Mouse (Mus musculus): ENCODE measurements around the gene Fam178b. TPM values are rescaled to one million over a fixed set of nuclear protein-coding genes. Genes with fewer than 3 reads are reported as not detected.

Gene Fam178b
- total RNA-seq, 2 experiments from 2014 or later: 0.40 TPM; not detected in 1

DNA sequence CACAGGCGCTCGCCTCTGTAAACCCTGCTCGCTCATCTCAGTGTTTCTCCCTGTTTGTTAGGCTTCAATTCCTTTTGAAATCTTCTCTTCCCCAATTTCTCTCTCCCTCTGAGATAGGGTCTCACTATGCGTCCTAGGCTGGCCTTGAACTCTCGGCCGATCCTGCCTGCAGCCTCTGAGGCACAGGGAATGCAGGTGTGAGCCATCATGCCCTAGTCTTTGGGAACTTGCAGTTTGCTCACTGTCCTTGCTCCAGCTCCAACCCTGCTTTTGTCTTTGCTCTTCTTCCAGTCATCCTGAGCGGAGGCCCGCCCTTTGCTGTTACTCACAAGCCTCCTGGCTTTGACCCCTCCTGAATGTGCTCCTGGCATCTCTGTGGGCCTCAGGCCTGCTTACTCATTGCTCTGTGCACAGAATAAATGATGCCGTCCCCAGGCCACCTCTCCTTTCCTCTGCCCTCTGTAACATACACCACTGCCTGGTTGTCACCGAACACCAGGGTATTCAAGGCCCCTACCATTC is 69.5 kb downstream of the Fam178b start:
- intact Hi-C loops (cut with DNase I): no loop called here
- no peak for TF ChIP-seq CTCF (IDR thresholded peaks at IDR 0.05)
- no peak overlapping the region for H3K27ac ChIP-seq
- H3K4me3 ChIP-seq: no peak overlapping the region
- no peak for DNase-seq (ENCODE audit: extremely low spot score in 1 of 2, low spot score in 2 of 2)

DNA sequence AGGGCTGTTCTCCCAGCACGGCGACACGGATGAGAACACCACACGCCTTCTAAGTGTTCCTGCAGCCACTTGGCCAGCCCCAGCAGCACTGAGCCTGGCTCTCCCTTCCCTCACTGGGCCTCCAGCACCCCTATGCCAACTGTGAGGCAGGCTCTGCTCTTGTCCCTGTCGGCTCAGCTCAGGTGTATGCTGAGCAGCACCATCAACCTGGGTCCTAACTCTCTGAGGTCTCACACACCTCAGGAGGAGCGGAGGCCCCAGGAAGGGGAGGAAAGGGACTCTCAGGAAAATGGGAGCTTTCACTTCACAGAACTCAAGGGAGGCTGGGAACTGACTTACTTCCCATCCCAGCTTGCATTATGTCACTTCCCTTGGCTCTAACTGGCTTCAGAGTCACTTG is 70.6 kb downstream of the Fam178b start:
- H3K4me3 ChIP-seq: no peak overlapping the region
- no peak for DNase-seq (ENCODE audit: extremely low spot score in 1 of 2, low spot score in 2 of 2)
- TF ChIP-seq CTCF (IDR thresholded peaks at IDR 0.05): no peak
- no peak overlapping the region for H3K27ac ChIP-seq
- intact Hi-C loops (cut with DNase I): no loop called here

DNA sequence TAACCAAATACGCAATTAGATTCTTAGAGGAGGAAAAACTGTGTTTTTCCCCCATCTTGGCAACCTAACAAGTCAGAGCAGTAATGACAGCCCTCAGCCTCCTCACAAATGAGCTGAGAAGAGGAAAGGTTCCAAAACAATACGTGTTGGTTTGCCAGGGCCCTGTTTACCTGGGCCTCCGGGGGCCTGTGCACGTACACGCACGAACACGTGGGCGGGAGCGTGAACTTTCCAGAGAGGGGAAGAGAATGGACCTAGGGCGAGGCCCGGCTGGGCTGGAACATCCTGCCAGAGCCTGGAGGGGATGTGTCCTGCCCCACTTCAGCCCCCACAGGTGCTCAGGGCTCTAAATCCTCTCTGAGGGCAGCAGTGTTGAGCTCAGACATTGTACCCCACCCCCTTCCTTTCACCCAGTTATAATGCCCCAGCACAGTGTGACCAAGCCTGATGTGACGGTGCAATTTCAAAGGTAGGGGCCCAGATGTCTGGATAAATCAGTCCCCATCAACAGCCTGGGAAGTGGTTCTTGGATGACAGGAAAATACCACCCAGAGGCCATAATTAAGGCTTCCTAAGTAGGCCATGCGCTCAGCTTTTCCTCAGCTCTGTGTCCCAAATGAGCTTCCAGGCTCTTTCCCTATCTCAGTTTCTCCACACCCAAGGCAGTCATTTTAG is 71.4 kb downstream of the Fam178b start:
- intact Hi-C loops (cut with DNase I): no loop called here

DNA sequence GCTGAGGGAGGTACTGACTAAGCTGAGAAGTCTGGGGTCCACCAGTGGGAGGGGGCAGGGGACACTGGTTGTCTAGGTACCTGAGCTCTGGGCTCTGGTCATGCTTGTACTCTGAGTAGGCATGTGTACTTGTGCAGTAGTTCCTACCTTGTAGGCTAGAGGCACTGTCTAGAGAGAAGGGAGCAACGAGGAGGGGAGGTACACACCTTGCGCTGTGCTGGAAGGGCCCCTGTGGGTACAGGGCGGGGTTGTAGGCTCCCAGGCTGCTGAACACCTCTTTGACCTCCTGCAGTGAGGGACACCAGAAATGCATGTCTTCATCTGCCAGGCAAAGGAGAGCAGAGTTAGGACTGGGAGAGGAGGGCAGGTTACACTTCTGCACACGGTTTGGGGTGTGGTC is 74.8 kb downstream of the Fam178b start:
- Histone ChIP-seq H3K4me3 (no peak overlapping the region), H3K27ac (no peak overlapping the region)
- no peak for DNase-seq (ENCODE audit: extremely low spot score in 1 of 2, low spot score in 2 of 2)
- intact Hi-C loops (cut with DNase I): no loop called here
- no peak for TF ChIP-seq CTCF (IDR thresholded peaks at IDR 0.05)

More for the DNA sequence above, 71.4 kb downstream of the Fam178b start:
- TF ChIP-seq CTCF (IDR thresholded peaks at IDR 0.05): no peak
- DNase-seq (ENCODE audit: extremely low spot score in 1 of 2, low spot score in 2 of 2): no peak
- 0 out of 2 replicates have a peak overlapping the region, but pooled peaks have one; percentile 19 for H3K27ac ChIP-seq
- H3K4me3 ChIP-seq: no peak overlapping the region

DNA sequence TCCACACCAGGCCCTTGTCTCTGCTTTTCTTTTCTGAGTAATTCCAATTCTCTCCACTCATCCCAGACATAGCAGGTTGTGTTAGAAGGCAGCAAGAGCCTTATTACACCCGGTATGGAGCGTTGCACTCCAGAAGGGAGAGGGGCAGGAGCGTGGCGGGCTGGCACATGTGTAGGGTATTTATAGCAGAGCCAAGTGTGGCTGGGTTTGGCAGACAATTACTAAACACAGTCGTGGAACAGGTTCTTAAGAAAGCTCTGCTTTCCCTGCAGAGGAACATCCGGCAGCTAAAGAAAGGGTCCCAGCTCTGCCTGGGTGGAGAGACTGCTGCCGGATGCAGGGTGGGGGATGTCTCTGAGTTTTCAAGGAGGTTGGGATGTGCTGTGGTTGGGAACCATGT is 76.0 kb downstream of the Fam178b start:
- DNase-seq (ENCODE audit: extremely low spot score in 1 of 2, low spot score in 2 of 2): peak; percentile 43 to 51
- intact Hi-C loops (cut with DNase I): no loop called here
- Histone ChIP-seq H3K27ac (no peak overlapping the region; the same call in 1 of the 2 replicates), H3K4me3 (no peak overlapping the region)
- no peak; the same call in 1 of the 2 replicates for TF ChIP-seq CTCF (IDR thresholded peaks at IDR 0.05)

DNA sequence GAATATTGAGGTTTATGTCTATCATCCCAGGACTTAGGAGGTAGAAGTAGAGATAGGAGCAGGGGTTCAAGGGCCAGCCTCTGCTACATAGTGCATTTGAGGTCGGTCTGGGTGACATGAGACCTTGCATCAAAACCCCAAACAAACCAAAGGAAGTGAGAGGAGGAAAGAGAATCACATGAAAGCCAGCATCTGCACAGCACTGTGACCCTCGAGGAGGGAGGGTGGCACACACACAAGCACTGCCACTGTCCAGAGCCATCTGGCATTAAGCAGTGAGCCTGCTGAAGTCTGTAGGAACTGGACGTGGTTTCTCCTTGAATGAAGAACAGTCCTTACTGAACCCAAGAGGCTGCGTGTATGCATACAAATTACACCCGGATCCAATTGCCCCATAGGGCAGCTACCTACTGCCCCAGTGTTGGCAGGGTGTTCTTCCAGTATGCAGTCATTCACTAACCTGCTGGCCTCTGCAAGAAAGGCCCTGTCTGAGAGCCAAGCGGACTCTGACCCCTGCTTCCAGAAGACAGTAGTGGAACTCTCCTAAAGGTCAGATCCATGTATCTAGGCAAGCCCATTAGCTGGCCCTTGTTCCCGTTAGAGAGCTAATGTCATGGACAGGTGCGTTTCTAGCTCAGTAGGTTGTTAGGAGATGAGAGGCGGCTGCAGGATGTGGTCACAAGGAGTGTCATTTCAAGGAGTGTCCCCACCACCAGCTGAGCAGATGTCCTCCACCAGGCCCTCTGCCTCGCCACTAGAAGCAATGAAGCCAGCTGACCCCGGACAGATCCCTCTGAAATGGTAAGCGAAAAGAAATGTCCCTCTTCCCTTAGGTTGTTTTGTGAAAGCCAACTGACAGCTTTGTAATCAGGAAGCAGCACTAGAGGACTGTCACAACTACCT is 78.5 kb downstream of the Fam178b start:
- Histone ChIP-seq H3K27ac (no peak overlapping the region), H3K4me3 (no peak overlapping the region)
- TF ChIP-seq CTCF (IDR thresholded peaks at IDR 0.05): no peak
- no peak for DNase-seq (ENCODE audit: extremely low spot score in 1 of 2, low spot score in 2 of 2)
- intact Hi-C loops (cut with DNase I): no loop called here

DNA sequence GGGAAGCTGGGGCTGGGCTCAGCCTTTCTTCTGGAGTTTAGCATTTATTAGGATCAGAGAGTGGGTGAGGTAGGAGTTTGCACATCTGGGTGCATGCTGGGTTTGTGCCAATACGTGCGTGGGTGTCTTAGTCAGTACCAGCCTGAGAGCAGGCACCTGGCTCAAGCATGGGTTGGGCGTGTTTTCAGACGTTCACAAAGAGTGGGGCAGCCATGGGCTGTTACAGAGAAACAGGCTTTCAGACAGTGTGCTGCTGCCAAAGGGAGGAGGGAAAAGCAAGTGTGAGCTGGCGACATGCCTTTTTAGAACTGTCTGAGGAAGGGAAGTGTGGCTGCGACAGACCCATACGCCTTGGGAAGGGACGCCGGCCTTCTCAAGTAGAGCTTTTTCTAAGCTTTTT is 79.6 kb downstream of the Fam178b start:
- peak in 1 of 2 experiments; percentile 48 for DNase-seq (ENCODE audit: extremely low spot score in 1 of 2, low spot score in 2 of 2)
- TF ChIP-seq CTCF (IDR thresholded peaks at IDR 0.05): no peak
- intact Hi-C loops (cut with DNase I): no loop called here
- H3K4me3 ChIP-seq: no peak overlapping the region
- H3K27ac ChIP-seq: peak overlapping the region; percentile 55; the same call in 1 of the 2 replicates

DNA sequence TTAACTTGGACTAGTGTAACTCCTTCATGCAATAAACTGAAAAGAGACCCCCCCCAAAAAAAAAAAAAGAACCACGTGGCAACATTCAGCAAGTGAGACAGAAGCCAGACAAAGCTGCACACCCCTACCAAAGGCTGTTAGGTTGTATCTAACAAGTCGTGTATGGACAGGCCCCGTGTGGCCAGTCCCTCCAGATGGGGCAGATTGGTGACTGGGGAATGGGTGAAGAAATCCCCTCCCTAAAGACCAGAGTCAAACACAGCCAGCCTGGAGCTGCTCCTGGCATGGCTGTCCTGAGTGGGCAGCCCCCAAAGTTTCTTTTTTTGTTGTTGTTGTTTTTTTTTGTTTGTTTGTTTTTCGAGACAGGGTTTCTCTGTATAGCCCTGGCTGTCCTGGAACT is 80.7 kb downstream of the Fam178b start:
- intact Hi-C loops (cut with DNase I): loop anchor here (1.0 kb wide), 1 partner anchor 115 kb away; no protein-coding TSS in a partner anchor
- DNase-seq (ENCODE audit: extremely low spot score in 1 of 2, low spot score in 2 of 2): no peak
- Histone ChIP-seq H3K4me3 (no peak overlapping the region), H3K27ac (no peak overlapping the region)
- no peak for TF ChIP-seq CTCF (IDR thresholded peaks at IDR 0.05)

DNA sequence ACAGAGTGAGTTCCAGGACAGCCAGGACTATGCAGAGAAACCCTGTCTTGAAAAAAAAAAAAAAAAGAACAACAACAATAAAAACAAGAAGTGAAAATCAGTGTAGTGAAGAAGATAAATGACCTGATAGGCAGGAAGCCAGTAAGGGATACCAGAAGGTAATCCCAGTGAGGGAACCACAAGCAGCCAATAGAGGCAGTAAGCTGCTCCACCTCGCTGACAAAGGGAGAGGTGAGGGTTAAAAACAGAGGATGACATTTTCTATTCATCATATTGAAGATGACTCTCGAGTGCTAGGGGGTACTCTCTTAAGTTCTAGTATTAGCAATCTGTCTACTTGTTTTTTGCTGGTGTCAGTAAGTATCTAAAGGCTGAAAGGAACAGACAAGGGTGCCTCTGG is 84.6 kb downstream of the Fam178b start:
- DNase-seq (ENCODE audit: extremely low spot score in 1 of 2, low spot score in 2 of 2): no peak
- no peak for TF ChIP-seq CTCF (IDR thresholded peaks at IDR 0.05)
- intact Hi-C loops (cut with DNase I): loop anchor here (2.0 kb wide), 1 partner anchor 40 kb away; the partner anchor contains the start of gene Sema4c
- Histone ChIP-seq H3K4me3 (no peak overlapping the region), H3K27ac (no peak overlapping the region)

DNA sequence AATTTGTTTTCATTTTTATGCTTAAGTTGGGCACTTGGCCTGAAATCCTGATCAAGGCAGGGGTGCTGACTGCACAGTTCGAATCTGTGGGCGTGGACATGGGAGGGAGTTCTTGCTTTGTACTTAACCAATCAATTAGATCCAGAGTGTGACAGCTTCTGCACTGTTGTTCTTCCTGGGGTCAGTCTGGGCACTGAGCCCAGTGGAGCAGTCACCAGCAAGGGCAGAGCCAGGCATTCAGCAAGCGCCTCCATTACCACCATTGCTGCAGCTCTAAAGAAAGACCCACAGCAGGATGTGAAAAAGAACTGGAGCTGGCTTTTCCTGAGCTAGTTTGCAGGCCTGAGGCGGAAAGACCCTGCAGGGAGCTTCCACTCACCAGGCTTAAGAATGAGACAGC is 86.9 kb downstream of the Fam178b start:
- Histone ChIP-seq H3K27ac (no peak overlapping the region), H3K4me3 (no peak overlapping the region)
- DNase-seq (ENCODE audit: extremely low spot score in 1 of 2, low spot score in 2 of 2): peak in 1 of 2 experiments; percentile 42
- intact Hi-C loops (cut with DNase I): no loop called here
- no peak for TF ChIP-seq CTCF (IDR thresholded peaks at IDR 0.05)

DNA sequence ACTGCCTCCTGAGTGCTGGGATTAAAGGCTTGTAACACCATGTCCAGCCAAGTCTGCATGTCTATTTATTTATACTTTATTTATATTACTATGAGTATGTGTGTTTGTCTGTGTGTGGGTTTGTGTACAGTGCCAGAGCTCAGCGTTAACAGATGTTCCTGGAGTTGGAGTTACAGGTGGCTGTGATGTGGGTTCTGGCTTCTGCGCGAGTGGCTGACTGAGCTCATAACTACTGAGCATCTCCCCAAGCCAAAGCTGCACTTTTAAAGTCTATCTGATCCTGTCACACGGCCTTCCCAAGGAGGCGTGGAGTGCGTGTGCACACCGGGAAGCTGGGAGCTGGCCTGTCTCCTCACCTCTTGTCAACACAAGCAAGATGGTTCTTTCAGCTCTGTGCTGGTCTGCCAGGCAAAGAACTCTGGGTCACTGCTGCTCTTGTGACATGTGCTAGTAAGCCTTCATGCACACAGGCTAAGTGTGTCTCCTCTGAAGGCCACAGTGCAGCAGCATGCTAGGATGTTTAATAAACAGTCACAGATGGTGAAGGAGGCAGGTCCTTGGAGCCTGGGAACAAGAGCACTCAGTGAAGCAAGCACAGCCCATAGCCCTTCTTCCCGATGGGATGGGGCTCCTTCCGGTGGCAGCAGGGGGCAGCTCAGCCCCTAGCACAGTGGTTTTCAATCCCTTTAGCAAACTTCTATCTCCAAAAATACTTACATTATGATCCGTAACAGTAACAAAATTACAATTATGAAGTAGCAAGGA is 87.6 kb downstream of the Fam178b start:
- TF ChIP-seq CTCF (IDR thresholded peaks at IDR 0.05): no peak
- DNase-seq (ENCODE audit: extremely low spot score in 1 of 2, low spot score in 2 of 2): no peak
- Histone ChIP-seq H3K4me3 (no peak overlapping the region), H3K27ac (no peak overlapping the region)
- intact Hi-C loops (cut with DNase I): no loop called here

All from left cerebral cortex, adult 2 months (tissue).